Mouse (Mus musculus) ES-Bruce4 (cell line): ENCODE measurements at regions not wholly inside any gene's neighbourhood (a gene's known extent, or its start where the extent isn't known, plus 50 kb on each side); places are given as distances from the start of the nearest gene placed in this dataset.

Experiments
- EP300 ChIP-seq: IDR thresholded peaks from 2 replicates; pipeline ENCODE4 v1.6.1; 2011; ENCODE audit warnings: low read depth, low read length; ENCODE audit not compliant: insufficient read depth
- POLR2A ChIP-seq: IDR thresholded peaks from one replicate; pipeline ENCODE4 v1.8.1; 2011; ENCODE audit warnings: low read length; ENCODE audit not compliant: insufficient read depth

DNA sequence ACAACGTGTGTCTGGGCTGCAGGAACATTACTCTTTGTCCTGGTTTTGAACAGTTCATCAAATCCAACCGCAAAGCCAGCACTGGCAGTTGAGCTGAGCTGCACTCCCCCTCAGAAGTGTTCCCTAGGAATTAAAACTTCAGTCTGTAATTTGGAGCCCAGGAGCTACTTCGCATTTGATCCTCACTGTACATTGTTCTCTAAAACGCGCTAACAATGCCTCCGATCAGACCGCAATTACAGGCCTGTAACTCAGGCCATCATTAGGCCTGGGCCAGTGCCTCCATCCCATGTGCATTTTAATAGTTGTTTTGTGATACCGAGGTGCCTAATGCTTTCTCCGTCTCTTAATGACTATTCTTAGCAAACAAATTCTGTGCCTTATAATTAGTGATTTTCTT lies 185.6 kb downstream of the Rps15a start:
- TF ChIP-seq EP300 (no peak), POLR2A (no peak)
